Mouse (Mus musculus) stomach, embryonic 14.5 days (tissue): Measurements from ENCODE around the gene Dagla. TPM values are rescaled to one million over a fixed set of nuclear protein-coding genes. Genes with fewer than 3 reads are reported as not detected.

Experiments used
- ATAC-seq: fragments of 200-750 bp; cut with Nextera tagmentation; 2 replicates; pipeline ENCODE4 v1.8.0; 2017; ENCODE audit warnings: low read depth, moderate TSS enrichment; ENCODE audit not compliant: insufficient number of reproducible peaks, insufficient read depth, low FRiP score
- H3K27ac ChIP-seq: fragments of 300-500 bp; sonication (generic); 2 replicates; pipeline ENCODE4 v1.5.1; 2014; ENCODE audit warnings: mild to moderate bottlenecking, low read length, moderate library complexity, mixed read lengths
- H3K27me3 ChIP-seq: fragments of 300-500 bp; sonication (generic); 2 replicates; pipeline ENCODE4 v1.6.1; 2014; ENCODE audit warnings: low read length, control low read depth, mixed read lengths; ENCODE audit not compliant: control insufficient read depth, insufficient read depth
- H3K36me3 ChIP-seq: fragments of 300-500 bp; sonication (generic); 2 replicates; pipeline ENCODE4 v1.6.1; 2014; ENCODE audit warnings: mild to moderate bottlenecking, control low read depth, low read length, moderate library complexity, mixed read lengths; ENCODE audit not compliant: control insufficient read depth, insufficient read depth
- H3K4me1 ChIP-seq: fragments of 300-500 bp; sonication (generic); 2 replicates; pipeline ENCODE4 v1.6.1; 2014; ENCODE audit warnings: low read length, control low read depth, mixed read lengths; ENCODE audit not compliant: control insufficient read depth, insufficient read depth
- H3K4me2 ChIP-seq: fragments of 300-500 bp; sonication (generic); replicated peaks from 2 replicates; pipeline ENCODE4 v1.6.1; 2014; ENCODE audit warnings: low read depth, low read length, control low read depth
- H3K4me3 ChIP-seq: fragments of 300-500 bp; sonication (generic); 2 replicates; pipeline ENCODE4 v1.5.1; 2014; ENCODE audit warnings: low read depth, low read length, control low read depth
- H3K9ac ChIP-seq: fragments of 300-500 bp; sonication (generic); replicated peaks from 2 replicates; pipeline ENCODE4 v1.6.1; 2014; ENCODE audit warnings: low read depth, mild to moderate bottlenecking, control low read depth, low read length, moderate library complexity, mixed read lengths
- H3K9me3 ChIP-seq: fragments of 300-500 bp; sonication (generic); 2 replicates; pipeline ENCODE4 v1.6.1; 2016; ENCODE audit warnings: low read depth, low read length, control low read depth; ENCODE audit not compliant: control insufficient read depth
- WGBS: fragments of 180-500 bp; shearing (Covaris S2); extraction: QIAGEN DNeasy Blood & Tissue Kit; methylation state at CpG from one replicate; pipeline ENCODE4 v1.1.7; 2014; 5-methylcytosine and 5-hydroxymethylcytosine counted together
- polyA plus RNA-seq: library from polyadenylated mRNA; unstranded; fragments of >200 nt; fragmentation: Nextera tagmentation; extraction: Ambion mirVana; gene quantifications from 2 replicates; pipeline ENCODE4 v1.2.1, GENCODE M21; 2014

The Dagla gene
- polyA plus RNA-seq, 1 experiment from 2014 or later = 2.9 TPM

GRCm38 (mm10) chr19:10204616-10205001 is 100.1 kb downstream of the Dagla start:
- WGBS = 2% methylated on average over 5 of the region's 5 CpGs
- Histone ChIP-seq H3K27me3 (no peaks in the 10 kb centered on the region), H3K9ac (peak overlapping the region; percentile 88), H3K27ac (peak overlapping the region; percentile 85; the same call in 1 of the 2 replicates), H3K36me3 (peaks cover 38% of the 10 kb centered on the region), H3K4me2 (peak overlapping the region; percentile 59), H3K4me1 (peaks cover 10% of the 10 kb centered on the region; the same call in 1 of the 2 replicates), H3K4me3 (peak overlapping the region; percentile 97), H3K9me3 (no peaks in the 10 kb centered on the region)
- ATAC-seq = no peak; the same call in 1 of the 2 replicates

- H3K36me3 ChIP-seq = peaks cover 38% of the 10 kb centered on the region
- peak within 1 kb of the TSS; percentile 59 for H3K4me2 ChIP-seq
- peak; percentile 89 for ATAC-seq
Measured at GRCm38 (mm10) chr19:10203848-10204615, 100.6 kb downstream of the Dagla start, which contains the start of the genes Tmem258 and Fen1. Gene Tmem258 (plus strand): TSS chr19:10204014. Gene Fen1 (minus strand): TSS chr19:10204169.

DNA sequence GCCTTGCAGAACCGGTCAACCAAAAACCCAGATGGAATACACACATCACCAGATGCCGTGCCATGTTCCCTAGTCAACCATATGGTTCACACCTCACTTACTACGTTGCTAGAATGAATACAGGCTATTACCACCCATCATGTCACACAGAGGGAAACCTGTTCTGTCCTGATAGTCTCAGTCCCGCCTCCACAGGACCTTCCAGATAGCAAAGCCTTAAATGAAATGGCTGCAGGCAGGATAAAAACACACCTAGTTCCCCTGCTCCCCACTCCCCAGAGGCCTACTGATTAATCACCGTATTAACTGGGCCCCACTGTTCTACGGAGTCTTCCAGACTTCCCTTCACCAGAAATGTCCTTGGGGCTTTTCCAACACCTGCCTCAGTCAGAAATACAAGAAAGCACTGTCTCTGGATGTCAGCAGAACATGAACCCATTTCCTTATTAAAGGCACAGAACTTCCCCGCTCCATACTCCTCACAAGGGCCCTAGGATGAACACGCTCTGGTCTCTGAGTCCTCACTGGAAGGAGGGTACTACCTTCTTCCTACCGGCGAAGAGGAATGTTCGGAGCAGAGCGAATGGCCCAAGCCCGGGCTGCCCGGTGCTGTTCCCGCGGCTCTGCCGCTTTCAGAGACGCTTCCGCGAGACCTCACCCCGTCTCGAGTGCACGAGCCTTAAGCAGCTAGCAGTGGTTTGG is 101.4 kb downstream of the Dagla start:
- peak overlapping the region; percentile 85; the same call in 1 of the 2 replicates for H3K27ac ChIP-seq
- peak; percentile 35 for ATAC-seq
- H3K4me2 ChIP-seq = peak overlapping the region; percentile 59
- 1% methylated on average over 23 of the region's 23 CpGs for WGBS
- H3K36me3 ChIP-seq = peaks cover 36% of the 10 kb centered on the region
- H3K9me3 ChIP-seq = no peaks in the 10 kb centered on the region
- peak overlapping the region; percentile 88 for H3K9ac ChIP-seq
- peaks cover 10% of the 10 kb centered on the region; the same call in 1 of the 2 replicates for H3K4me1 ChIP-seq
- H3K27me3 ChIP-seq = no peaks in the 10 kb centered on the region
- H3K4me3 ChIP-seq = peak overlapping the region; percentile 97

More at GRCm38 (mm10) chr19:10203848-10204615, 100.6 kb downstream of the Dagla start, which contains the start of the genes Tmem258 and Fen1:
- under 1% methylated on average over 40 of the region's 40 CpGs for WGBS
- Histone ChIP-seq H3K9me3 (no peaks in the 10 kb centered on the region), H3K4me1 (peaks cover 10% of the 10 kb centered on the region; the same call in 1 of the 2 replicates), H3K4me3 (peak within 1 kb of the TSS; percentile 97), H3K27me3 (no peaks in the 10 kb centered on the region), H3K27ac (peak within 1 kb of the TSS; percentile 85; the same call in 1 of the 2 replicates), H3K9ac (peak within 1 kb of the TSS; percentile 88)

DNA sequence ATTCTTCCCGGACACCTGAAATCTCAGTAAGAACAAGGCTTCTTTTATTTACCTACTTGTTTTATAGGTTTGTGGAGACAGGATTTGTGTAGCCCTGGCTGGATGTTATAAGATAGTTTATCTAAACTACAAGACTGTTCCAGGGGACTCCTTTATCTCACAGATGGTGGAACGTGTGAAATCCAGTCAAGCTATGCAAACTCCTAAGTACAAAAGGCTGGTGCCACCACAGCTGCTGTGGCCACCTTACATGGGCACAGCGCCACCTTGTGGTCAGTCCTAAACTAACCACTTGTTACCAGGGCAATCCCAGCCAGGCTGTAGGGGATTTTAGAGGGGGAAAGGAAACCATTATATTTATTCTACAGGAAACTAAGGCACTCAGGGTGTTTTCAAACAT is 106.0 kb downstream of the Dagla start:
- 0 out of 2 replicates have a peak, but pooled peaks have one; percentile 29 for ATAC-seq
- no peak overlapping the region for H3K27ac ChIP-seq
- peaks cover 49% of the 10 kb centered on the region for H3K36me3 ChIP-seq

DNA sequence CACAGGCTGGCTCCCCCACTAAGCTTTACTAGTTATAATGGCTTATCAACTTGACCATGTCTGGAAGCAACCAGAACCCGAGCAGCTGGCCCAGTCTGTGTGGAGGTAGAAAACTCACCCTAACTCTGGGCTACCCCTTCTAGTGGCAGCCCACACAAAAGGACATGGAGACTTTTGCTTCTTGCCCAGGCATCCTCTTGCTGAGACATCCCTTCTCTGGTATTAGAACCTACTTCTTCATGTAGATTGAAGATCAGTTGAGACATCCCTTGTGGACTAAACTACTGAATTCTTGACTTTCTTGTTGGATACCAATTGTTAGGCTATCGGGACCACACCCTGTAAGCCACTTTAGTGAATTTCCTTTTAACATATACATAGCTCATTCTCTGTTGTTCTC is 106.4 kb downstream of the Dagla start:
- H3K27ac ChIP-seq = no peak overlapping the region
- H3K4me2 ChIP-seq = no peak overlapping the region
- peaks cover 7% of the 10 kb centered on the region; the same call in 1 of the 2 replicates for H3K4me1 ChIP-seq
- H3K9ac ChIP-seq = no peak overlapping the region
- WGBS = 85% methylated on average over 2 of the region's 2 CpGs
- peaks cover 54% of the 10 kb centered on the region for H3K36me3 ChIP-seq
- no peaks in the 10 kb centered on the region for H3K9me3 ChIP-seq
- H3K27me3 ChIP-seq = no peaks in the 10 kb centered on the region
- no peak for ATAC-seq
- no peak overlapping the region for H3K4me3 ChIP-seq

More for the DNA sequence above, 106.0 kb downstream of the Dagla start:
- Histone ChIP-seq H3K4me2 (no peak overlapping the region), H3K27me3 (no peaks in the 10 kb centered on the region), H3K4me3 (no peak overlapping the region), H3K9ac (no peak overlapping the region), H3K4me1 (peaks cover 7% of the 10 kb centered on the region; the same call in 1 of the 2 replicates), H3K9me3 (no peaks in the 10 kb centered on the region)
- WGBS = 26% methylated on average over 3 of the region's 3 CpGs

- H3K9me3 ChIP-seq = no peaks in the 10 kb centered on the region
- H3K9ac ChIP-seq = no peak overlapping the region
- no peak overlapping the region for H3K4me2 ChIP-seq
- WGBS = 83% methylated on average over 4 of the region's 4 CpGs
- H3K27ac ChIP-seq = no peak overlapping the region
- no peak overlapping the region for H3K4me3 ChIP-seq
- ATAC-seq = no peak
- H3K4me1 ChIP-seq = no peaks in the 10 kb centered on the region
- peaks cover 65% of the 10 kb centered on the region for H3K36me3 ChIP-seq
- H3K27me3 ChIP-seq = no peaks in the 10 kb centered on the region
Measured at GRCm38 (mm10) chr19:10197130-10197529, 107.5 kb downstream of the Dagla start.

Other genes with a start within 250 kb of the Dagla start
- 49.1 and 54.5 TPM in 2 replicates for gene Fads2, start 203.1 kb downstream of the Dagla start, polyA plus RNA-seq
- gene Fads1, start 122.0 kb downstream of the Dagla start, polyA plus RNA-seq = 112 and 114 TPM in 2 replicates
- gene Tmem258, start 100.9 kb downstream of the Dagla start, polyA plus RNA-seq = 453 and 489 TPM in 2 replicates
- gene Fen1, start 100.7 kb downstream of the Dagla start, polyA plus RNA-seq = 65.1 and 70.4 TPM in 2 replicates
- gene Myrf, start 64.1 kb downstream of the Dagla start, polyA plus RNA-seq = 27.6 and 28.4 TPM in 2 replicates
- 1.2 and 1.6 TPM in 2 replicates for gene Syt7, start 84.2 kb upstream of the Dagla start, polyA plus RNA-seq
- 0.42 and 0.66 TPM in 2 replicates for gene Lrrc10b, start 152.6 kb upstream of the Dagla start, polyA plus RNA-seq
- gene Ppp1r32, start 178.1 kb upstream of the Dagla start, polyA plus RNA-seq = 0.17 TPM in 1 of 2 replicates, not detected in the other
- 57.1 and 58.8 TPM in 2 replicates for gene Cpsf7, start 220.4 kb upstream of the Dagla start, polyA plus RNA-seq
- gene Sdhaf2, start 221.3 kb upstream of the Dagla start, polyA plus RNA-seq = 57.9 and 64.5 TPM in 2 replicates